Mouse (Mus musculus) embryonic facial prominence, embryonic 13.5 days (tissue): ENCODE measurements around the gene Pmvk. TPM values are rescaled to one million over a fixed set of nuclear protein-coding genes. Genes with fewer than 3 reads are reported as not detected.
A peak's percentile ranks its signal among the peaks of the same experiment; 100 is the strongest.

Experiments
- ATAC-seq: fragments of 200-750 bp; cut with Nextera tagmentation; 2 replicates; pipeline ENCODE4 v1.8.0; 2017; ENCODE audit warnings: low read depth; ENCODE audit not compliant: insufficient number of reproducible peaks, insufficient read depth, low FRiP score, low TSS enrichment
- H3K27ac ChIP-seq: fragments of 300-500 bp; sonication (generic); 2 replicates; pipeline ENCODE4 v1.5.1; 2015; ENCODE audit warnings: moderate library complexity, mild to moderate bottlenecking, inconsistent platforms
- H3K27me3 ChIP-seq: fragments of 300-500 bp; sonication (generic); 2 replicates; pipeline ENCODE4 v1.6.1; 2015; ENCODE audit warnings: mild to moderate bottlenecking, inconsistent platforms
- H3K36me3 ChIP-seq: fragments of 300-500 bp; sonication (generic); 2 replicates; pipeline ENCODE4 v1.6.1; 2015; ENCODE audit warnings: mild to moderate bottlenecking, inconsistent platforms
- H3K4me1 ChIP-seq: fragments of 300-500 bp; sonication (generic); 2 replicates; pipeline ENCODE4 v1.6.1; 2015; ENCODE audit warnings: inconsistent platforms
- H3K4me2 ChIP-seq: fragments of 300-500 bp; sonication (generic); 2 replicates; pipeline ENCODE4 v1.6.1; 2015; ENCODE audit warnings: moderate library complexity, mild to moderate bottlenecking, inconsistent platforms
- H3K4me3 ChIP-seq: fragments of 300-500 bp; sonication (generic); 2 replicates; pipeline ENCODE4 v1.5.1; 2015; ENCODE audit warnings: mild to moderate bottlenecking, inconsistent platforms
- H3K9ac ChIP-seq: fragments of 300-500 bp; sonication (generic); 2 replicates; pipeline ENCODE4 v1.6.1; 2015; ENCODE audit warnings: mild to moderate bottlenecking, inconsistent platforms
- H3K9me3 ChIP-seq: fragments of 300-500 bp; sonication (generic); 2 replicates; pipeline ENCODE4 v1.6.1; 2016; ENCODE audit warnings: inconsistent platforms
- WGBS: fragments of 180-500 bp; shearing (Covaris S2); methylation state at CpG from one replicate; pipeline ENCODE4 v1.1.7; 2015; ENCODE audit warnings: mixed read lengths; 5-methylcytosine and 5-hydroxymethylcytosine counted together
- polyA plus RNA-seq: library from polyadenylated mRNA; unstranded; fragments of >200 nt; fragmentation: Nextera tagmentation; extraction: Ambion mirVana; gene quantifications from 2 replicates; pipeline ENCODE4 v1.2.1, GENCODE M21; 2015

The Pmvk gene
- polyA plus RNA-seq, 1 experiment from 2014 or later = 57.5 TPM

DNA sequence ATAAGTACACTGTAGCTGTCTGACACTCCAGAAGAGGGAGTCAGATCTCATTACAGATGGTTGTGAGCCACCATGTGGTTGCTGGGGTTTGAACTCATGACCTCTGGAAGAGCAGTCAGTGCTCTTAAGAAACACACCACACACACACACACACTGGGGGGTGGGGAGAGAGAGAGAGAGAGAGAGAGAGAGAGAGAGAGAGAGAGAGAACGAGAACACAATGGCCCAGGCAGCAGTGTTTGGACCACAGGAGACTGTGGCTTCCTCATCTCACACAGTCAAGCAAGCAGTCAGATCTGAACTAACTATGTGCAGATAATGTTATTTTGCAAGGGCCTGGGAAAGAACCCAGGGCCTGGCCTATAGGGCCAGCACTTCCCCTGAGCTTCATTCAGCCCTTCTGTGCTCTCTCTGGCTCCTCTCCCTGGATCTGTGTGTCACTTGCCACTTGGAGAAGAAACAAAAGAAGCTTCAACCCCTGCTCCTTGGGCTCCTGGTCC, 1.5 kb downstream of the Pmvk start:
- no peak overlapping the region for H3K4me3 ChIP-seq
- no peaks in the 10 kb centered on the region for H3K36me3 ChIP-seq
- no peaks in the 10 kb centered on the region for H3K9me3 ChIP-seq
- no peak overlapping the region for H3K27ac ChIP-seq
- no peaks in the 10 kb centered on the region for H3K27me3 ChIP-seq
- no peak for ATAC-seq
- peaks cover 28% of the 10 kb centered on the region for H3K4me1 ChIP-seq
- WGBS = 82% methylated on average over 1 of the region's 1 CpGs
- H3K4me2 ChIP-seq = no peak overlapping the region
- H3K9ac ChIP-seq = no peak overlapping the region

DNA sequence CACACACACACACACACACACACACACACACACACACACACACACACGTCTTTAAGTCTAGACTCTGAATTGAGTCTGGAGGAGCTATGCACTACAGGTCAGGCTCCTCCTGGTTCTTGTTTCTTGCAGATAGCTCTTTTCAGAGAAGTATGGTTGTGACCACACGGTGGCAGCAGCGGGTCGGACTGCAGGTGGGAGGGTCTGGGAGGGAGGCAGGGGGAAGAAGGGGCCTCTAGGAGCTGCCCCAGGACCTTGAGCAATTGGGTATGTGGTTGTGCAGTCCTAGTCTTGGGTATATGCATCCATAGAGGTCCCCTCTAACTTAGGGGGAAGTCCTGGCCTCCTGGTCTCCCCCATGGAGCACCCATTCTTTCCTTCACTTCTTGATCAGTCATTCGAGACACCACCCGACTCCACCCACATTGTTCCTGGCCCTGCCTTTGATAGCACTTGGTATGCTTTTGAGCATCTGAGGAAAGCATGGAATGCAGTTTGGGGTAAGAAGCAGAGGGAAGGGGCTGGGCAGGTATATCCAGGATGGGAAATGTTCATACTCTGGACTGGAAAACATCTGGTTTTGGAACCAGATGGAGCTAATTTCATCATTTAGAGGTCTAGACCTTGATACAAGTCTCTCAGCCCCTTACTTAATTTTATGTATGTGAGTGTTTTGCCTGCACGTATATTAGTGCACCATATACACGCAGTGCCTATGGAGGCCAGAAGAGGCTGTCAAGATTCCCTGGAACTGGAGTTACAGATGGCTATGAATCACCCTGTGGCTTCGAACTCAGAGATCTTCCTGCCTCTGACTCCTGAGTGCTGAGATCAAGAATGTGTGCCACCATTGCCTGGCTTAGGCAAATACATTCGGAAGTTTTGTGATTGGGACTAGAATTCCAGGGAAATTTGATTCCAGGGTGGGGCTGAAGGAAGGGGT, 2.7 kb downstream of the Pmvk start:
- H3K9ac ChIP-seq = no peak overlapping the region
- no peak overlapping the region for H3K4me2 ChIP-seq
- no peak for ATAC-seq
- 34% methylated on average over 10 of the region's 10 CpGs for WGBS
- peaks cover 4% of the 10 kb centered on the region; the same call in 1 of the 2 replicates for H3K36me3 ChIP-seq
- peaks cover 23% of the 10 kb centered on the region for H3K4me1 ChIP-seq
- H3K27me3 ChIP-seq = no peaks in the 10 kb centered on the region
- H3K4me3 ChIP-seq = no peak overlapping the region
- H3K27ac ChIP-seq = no peak overlapping the region
- no peaks in the 10 kb centered on the region for H3K9me3 ChIP-seq

DNA sequence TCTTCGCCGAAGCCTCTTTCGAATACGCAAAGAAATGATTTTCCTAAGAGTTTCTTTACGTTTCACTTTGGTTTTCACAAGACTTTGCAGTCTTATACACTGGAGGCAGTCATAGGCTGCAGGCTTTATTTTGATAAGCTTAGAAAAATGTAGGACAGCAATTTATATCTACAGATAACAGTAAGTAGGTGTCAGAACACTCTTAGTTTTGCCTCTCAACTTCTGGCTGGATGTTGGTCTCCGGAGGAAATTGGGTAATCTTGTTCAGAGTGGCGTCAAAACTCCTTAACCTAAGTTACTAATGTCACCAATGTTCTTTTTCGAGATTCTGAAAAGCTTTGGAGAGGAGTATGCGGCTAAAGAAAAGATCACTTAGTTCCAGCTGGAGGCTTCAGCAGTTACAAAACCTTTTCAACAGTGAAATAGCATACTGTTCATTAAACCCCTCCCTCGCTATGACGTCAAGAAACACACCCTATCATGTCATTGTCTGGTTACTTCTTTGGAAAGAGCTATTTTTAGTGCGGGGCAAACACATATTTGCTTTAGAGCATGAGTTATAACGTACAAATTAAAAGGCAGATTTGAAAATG, 4.1 kb downstream of the Pmvk start:
- Histone ChIP-seq H3K9ac (no peak overlapping the region), H3K4me3 (peak overlapping the region; percentile 70), H3K4me2 (peak overlapping the region; percentile 76), H3K9me3 (no peaks in the 10 kb centered on the region), H3K27ac (peak overlapping the region; percentile 89), H3K4me1 (peaks cover 19% of the 10 kb centered on the region), H3K27me3 (no peaks in the 10 kb centered on the region), H3K36me3 (peaks cover 8% of the 10 kb centered on the region; the same call in 1 of the 2 replicates)
- ATAC-seq = no peak
- WGBS = 49% methylated on average over 13 of the region's 13 CpGs

DNA sequence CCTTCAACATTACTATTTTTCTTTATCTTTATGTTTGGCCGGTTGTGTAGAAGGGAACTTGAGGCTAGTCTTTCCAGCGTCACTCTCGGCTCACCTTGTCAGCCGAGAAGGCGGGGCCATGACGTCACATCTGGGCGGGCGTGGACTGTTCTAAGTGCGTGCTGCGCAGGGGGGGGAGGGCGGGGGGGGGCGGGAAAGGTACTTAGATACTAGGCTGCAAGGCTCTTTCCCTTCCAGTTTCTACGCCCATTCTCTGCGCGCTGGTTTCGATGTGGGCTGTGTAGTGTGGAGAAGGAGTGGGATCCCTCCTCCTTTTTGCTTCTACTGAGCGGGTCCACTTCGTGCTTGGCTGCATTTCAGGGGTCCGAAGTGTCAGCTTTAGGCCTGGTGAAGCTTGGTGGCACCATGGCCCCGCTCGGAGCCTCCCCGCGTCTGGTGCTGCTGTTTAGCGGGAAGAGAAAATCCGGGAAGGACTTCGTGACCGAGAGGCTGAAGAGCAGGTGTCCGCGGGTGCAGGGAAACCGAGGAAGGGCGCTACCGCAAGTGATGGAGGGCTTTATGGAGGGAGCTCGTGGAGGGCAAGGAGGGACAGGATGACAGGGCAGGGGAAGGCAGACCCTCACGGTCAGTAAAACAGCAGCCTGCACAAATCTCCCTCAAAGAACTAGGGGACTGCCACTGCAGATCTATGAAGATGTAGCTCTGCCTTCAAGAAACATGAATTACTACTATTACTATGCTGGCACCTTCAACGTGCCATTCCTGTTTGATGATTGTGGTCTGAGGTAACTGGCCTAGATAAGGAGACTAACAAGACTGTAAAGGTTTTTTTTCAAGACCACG, 4.8 kb downstream of the Pmvk start:
- Histone ChIP-seq H3K4me3 (peak overlapping the region; percentile 70), H3K4me2 (peak overlapping the region; percentile 76), H3K27me3 (no peaks in the 10 kb centered on the region), H3K9me3 (no peaks in the 10 kb centered on the region), H3K27ac (peak overlapping the region; percentile 89), H3K36me3 (peaks cover 10% of the 10 kb centered on the region; the same call in 1 of the 2 replicates), H3K4me1 (peaks cover 19% of the 10 kb centered on the region), H3K9ac (peak overlapping the region; percentile 84)
- peak; percentile 83 for ATAC-seq
- WGBS = 1% methylated on average over 33 of the region's 36 CpGs

DNA sequence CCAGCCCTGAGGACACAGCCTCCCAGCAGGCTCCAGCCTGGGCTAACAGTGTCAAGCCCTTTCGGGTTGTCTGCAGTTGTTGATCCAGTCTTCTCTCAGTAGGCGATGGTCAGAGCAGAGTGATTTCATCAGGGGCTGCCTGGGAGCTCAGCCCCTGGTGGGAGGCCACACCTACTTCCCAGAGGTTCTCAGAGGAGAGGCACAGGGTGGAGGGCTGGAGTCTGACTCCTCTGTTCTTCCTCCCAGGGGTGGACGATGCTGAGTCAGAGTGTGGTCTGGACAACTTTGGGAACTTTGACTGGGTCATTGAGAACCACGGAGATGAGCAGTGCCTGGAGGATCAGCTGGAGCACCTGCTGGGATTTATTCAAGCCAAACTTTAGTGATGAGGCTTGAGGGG, 13.9 kb downstream of the Pmvk start:
- ATAC-seq = no peak
- Histone ChIP-seq H3K9me3 (no peaks in the 10 kb centered on the region), H3K4me3 (no peak overlapping the region), H3K36me3 (peaks cover 37% of the 10 kb centered on the region), H3K4me1 (no peaks in the 10 kb centered on the region), H3K4me2 (no peak overlapping the region), H3K27ac (no peak overlapping the region), H3K9ac (no peak overlapping the region), H3K27me3 (no peaks in the 10 kb centered on the region)
- 45% methylated on average over 4 of the region's 4 CpGs for WGBS

DNA sequence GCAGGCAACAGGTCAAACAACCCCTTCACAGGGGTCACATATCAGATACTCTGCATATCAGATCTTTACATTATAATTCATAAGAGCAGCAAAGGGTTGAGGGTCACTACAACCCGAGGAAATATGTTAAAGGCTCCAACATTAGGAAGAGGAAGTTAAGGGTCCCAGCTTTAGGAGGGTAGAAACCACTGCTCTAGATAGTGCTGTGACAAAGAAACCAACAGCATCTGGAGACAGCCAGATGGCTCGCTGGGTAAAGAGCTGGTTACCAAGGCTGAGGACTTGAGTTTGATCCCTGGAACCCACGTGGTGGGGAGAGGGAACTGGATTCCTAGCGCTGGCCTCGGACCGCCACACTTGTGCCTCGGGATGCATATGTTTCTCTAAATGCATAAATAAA, 17.9 kb downstream of the Pmvk start:
- Histone ChIP-seq H3K4me2 (no peak overlapping the region), H3K9ac (no peak overlapping the region), H3K9me3 (no peaks in the 10 kb centered on the region), H3K4me1 (no peaks in the 10 kb centered on the region), H3K36me3 (peaks cover 24% of the 10 kb centered on the region), H3K4me3 (no peak overlapping the region), H3K27ac (no peak overlapping the region), H3K27me3 (no peaks in the 10 kb centered on the region)
- 70% methylated on average over 7 of the region's 7 CpGs for WGBS
- no peak for ATAC-seq

DNA sequence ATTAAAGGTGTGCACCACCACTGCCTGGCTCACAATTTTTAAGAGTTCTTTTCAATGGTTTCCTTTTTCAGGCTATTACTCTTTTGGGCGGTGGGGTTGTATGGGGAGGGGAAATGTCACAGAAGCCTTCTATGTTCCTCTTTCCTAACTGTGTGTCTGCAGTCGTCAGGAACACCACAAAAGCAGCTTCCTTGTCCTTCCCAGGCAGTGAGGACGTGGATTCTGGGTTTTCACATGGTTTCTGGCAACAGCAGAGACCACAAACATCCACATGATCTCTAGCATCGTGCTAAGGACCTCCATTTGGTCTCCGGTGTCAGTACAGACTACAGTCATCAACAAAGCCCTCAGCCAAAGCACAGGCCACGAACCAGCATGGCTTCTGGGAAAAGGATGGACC, 19.5 kb downstream of the Pmvk start:
- no peak overlapping the region for H3K4me3 ChIP-seq
- no peaks in the 10 kb centered on the region for H3K27me3 ChIP-seq
- no peak for ATAC-seq
- WGBS = 64% methylated on average over 6 of the region's 6 CpGs
- no peak overlapping the region for H3K4me2 ChIP-seq
- no peaks in the 10 kb centered on the region for H3K4me1 ChIP-seq
- no peak overlapping the region for H3K9ac ChIP-seq
- H3K27ac ChIP-seq = no peak overlapping the region
- H3K9me3 ChIP-seq = no peaks in the 10 kb centered on the region
- peaks cover 11% of the 10 kb centered on the region; the same call in 1 of the 2 replicates for H3K36me3 ChIP-seq

DNA sequence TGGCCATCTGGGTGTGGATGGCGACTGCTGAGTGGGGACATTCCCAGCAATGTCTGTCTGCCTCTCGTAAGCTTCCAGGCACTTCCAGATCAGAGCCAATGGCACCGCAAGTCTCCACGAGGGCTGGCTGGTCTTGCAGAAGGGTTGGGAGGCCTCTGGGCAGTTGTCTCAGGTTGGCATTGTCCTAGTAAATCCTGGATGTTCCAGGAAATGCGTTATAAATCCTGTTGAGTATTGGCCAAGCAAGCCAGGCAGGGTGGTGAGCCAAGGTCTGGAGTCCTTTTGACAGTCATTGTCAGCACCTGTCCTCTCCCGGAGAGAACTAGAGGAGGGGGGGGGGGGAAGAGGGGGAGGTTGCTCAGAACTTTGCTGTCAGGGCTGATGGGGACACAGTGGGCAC, 24.7 kb downstream of the Pmvk start:
- no peaks in the 10 kb centered on the region for H3K4me1 ChIP-seq
- no peak overlapping the region for H3K4me2 ChIP-seq
- no peaks in the 10 kb centered on the region for H3K9me3 ChIP-seq
- H3K27me3 ChIP-seq = no peaks in the 10 kb centered on the region
- no peak overlapping the region for H3K9ac ChIP-seq
- no peak overlapping the region for H3K4me3 ChIP-seq
- WGBS = 79% methylated on average over 6 of the region's 6 CpGs
- no peaks in the 10 kb centered on the region for H3K36me3 ChIP-seq
- no peak overlapping the region for H3K27ac ChIP-seq
- ATAC-seq = no peak

DNA sequence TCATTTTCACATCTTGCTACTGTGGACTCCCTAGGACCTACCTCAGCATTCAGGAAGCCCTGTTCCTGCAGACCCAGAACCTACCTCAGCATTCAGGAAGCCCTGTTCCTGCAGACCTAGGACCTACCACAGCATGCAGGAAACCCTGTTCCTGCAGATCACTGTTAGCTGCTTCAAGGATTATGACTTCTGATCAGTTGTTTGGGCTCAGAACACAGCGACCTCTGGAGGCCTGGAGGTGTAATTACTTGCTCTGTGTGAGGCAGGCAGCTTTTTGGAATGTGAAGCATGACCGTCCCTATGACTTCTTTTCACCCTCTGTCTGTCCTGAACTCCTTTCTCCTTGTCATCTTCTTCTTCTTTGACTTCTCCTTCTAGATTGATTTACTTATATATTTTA, 27.1 kb downstream of the Pmvk start:
- 39% methylated on average over 2 of the region's 2 CpGs for WGBS
- no peak overlapping the region for H3K27ac ChIP-seq
- ATAC-seq = no peak
- no peak overlapping the region for H3K9ac ChIP-seq
- no peak overlapping the region for H3K4me3 ChIP-seq
- H3K9me3 ChIP-seq = no peaks in the 10 kb centered on the region
- no peaks in the 10 kb centered on the region for H3K36me3 ChIP-seq
- H3K4me1 ChIP-seq = peaks cover 6% of the 10 kb centered on the region
- no peak overlapping the region for H3K4me2 ChIP-seq
- H3K27me3 ChIP-seq = peaks cover 12% of the 10 kb centered on the region; the same call in 1 of the 2 replicates

DNA sequence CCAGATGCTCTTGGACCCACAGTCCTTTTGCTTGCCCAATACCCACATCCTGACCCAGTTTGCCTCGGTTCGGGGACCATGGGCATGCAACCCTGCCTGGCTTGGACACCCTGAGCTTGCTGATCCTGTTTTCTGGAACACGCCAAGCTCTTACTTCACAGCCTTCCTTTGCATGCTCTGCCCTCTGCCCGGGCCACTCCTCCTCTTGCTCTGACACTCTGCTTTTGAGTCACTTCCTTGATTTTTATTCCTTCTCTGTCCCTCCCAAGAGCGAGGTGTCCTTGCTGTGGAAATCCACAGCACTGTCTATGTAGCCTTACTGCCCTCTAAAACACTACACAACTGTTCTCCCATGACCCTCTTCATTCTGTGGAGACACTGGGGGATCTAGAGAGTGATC, 27.9 kb downstream of the Pmvk start:
- Histone ChIP-seq H3K9ac (no peak overlapping the region), H3K9me3 (no peaks in the 10 kb centered on the region), H3K36me3 (no peaks in the 10 kb centered on the region), H3K4me3 (no peak overlapping the region), H3K4me1 (peaks cover 6% of the 10 kb centered on the region), H3K27ac (no peak overlapping the region), H3K4me2 (no peak overlapping the region), H3K27me3 (peaks cover 12% of the 10 kb centered on the region; the same call in 1 of the 2 replicates)
- 94% methylated on average over 5 of the region's 5 CpGs for WGBS
- no peak for ATAC-seq
